Mouse (Mus musculus) CD4-positive, CD25-positive, alpha-beta regulatory T cell, adult 2 months (primary cell): ENCODE data around the gene Ost4.

Source experiments
- DNase-seq: peaks from one replicate; pipeline ENCODE4 v3.0.0-alpha.2; 2012; ENCODE audit warnings: low read depth, low spot score

Ost4 gene

DNA sequence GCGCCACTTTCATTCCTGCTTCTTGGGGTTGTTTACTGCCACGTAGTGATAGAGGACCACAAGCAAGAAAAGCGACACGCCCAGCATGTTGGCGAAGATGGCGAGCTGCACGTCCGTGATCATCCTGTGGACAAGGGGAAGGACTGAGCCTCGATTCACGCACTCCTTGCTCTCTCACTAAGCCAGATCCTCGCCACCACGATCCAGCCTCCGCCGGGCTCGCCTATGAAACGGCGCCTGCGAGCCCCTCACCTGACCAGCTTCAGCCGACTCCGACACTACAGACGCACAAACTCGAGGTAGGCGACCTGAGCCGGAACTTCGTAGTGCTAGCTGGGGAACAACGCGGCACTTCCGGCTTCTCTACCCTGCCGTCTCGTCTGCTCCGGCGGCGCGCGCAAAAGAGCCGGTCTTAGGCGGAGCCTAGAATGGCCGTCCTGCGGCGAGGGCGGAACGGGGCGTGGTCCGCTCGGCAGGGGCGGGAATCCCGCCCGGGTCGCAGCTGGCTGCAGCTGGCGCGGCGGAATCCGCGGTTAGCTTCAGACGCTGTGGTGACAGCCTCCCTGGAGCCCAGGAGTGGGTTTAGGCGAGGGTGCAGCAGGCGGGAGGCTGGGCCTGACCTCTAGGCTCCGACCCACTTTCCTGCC, at the start of gene Ost4:
Gene Ost4, minus strand, starts transcription at position 376 of the 647 bp plus-strand sequence.
- peak; percentile 98 for DNase-seq

DNA sequence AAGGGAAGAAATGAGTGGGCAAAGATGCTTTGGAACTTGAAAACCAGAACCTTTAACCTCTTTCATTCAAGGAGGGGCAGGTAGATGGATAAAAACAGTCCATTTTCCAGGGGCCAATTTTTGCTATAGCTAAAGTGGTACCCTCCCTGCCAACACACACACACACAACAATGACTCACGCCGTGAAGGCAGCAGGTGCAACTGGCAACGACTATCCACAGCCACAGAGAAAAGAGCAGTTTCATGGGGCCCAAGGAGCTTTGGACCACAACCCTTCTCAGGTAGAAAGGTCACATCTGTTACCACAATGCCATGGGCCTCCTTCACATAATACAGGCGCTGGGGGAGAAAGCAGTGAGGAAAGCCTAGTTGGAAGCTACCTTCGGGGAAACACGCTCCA, 48.2 kb upstream of the Ost4 start:
- DNase-seq, result no peak

DNA sequence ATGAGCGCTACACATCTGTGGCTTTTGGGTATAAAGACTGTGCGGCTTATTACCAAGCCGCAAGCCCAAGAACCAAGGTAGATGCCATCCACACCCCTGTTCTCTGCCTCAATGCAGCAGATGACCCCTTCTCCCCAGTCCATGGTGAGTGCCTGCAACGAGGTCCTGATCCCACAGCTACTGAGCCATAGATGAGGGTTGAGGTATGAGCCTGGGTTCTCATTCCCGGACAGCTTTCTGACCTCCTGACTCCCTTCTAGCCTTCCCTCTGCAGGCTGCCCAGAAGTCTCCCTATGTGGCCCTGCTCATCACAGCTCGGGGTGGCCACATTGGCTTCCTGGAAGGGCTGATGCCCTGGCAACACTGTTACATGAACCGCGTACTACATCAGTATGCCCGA, 47.0 kb upstream of the Ost4 start:
- DNase-seq, result no peak

DNA sequence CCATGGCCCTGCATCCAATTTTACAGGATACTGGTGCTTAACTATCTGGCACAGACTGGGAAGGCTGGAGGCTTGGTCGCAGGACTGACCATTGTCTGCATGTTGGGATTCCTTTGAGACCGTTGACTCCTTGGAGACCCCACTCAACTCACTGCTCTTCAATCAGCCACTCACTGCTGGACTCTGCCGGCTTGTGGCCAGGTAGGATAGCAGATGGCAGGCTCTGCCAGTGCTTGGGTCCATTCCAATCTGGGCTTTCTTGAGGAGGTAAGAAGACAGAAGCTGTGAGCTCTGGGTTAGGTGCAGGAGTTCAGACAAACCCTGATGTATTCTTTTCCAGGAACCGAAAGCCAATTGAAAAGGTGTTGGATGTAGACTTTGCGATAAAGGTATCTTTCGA, 46.5 kb upstream of the Ost4 start:
- DNase-seq, result no peak

DNA sequence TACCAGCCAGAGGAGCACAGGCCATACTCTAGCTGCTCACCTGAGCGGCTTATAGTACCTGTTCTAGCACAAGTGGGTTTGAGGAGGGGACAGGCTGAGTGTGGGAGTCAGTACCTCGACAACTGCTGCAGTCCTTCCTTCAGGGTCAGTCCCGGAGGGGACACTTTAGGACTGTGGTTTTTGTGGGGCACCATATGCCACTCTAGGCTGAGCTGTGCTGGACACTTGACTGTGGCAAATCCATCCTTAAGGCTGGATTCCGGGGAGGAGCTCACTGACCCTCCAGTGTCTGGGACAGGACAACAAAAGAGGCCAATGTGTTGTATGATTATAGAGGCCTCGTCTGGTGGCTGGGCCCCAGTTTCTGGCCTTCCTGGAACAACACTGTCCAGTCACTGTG, 45.0 kb upstream of the Ost4 start:
- DNase-seq, result no peak

DNA sequence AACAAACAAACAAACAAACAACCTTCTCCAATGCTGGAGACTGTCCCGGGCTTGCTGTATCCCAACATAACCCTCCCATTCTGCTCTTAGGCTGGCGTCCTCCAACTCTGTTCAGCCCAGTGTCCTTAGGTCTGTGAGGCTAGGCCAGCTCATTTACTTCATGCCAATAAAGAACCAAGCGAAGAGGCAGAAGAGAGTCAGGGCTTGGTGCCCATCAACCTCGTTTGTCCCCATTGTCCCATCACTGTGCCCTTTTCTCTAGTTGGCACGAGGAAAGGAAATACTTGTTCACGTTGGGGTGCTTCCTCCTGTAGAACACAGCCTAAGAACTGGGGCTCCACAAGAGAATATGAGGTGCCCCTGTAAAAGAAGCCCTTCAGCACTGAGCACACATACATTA, 44.1 kb upstream of the Ost4 start:
- DNase-seq, result no peak

DNA sequence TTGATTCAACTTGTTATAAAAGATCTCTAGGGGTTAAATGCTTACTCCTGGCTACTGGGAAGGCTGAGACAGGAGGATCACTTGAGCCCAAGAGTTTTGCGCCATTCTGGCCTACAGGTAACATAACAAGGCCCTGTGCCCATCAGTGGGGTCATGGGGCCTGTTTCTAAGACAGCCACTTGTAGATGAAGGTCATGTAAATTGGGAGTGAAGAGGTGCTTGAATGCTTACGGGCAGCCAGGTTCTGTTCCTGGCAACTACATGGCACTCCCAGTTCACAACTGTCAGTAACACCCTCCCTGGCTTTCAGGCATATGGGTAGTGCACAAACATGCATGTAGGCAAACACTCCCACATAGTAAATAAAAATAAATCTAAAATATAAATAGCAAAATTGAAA, 43.3 kb upstream of the Ost4 start:
- DNase-seq, result no peak

DNA sequence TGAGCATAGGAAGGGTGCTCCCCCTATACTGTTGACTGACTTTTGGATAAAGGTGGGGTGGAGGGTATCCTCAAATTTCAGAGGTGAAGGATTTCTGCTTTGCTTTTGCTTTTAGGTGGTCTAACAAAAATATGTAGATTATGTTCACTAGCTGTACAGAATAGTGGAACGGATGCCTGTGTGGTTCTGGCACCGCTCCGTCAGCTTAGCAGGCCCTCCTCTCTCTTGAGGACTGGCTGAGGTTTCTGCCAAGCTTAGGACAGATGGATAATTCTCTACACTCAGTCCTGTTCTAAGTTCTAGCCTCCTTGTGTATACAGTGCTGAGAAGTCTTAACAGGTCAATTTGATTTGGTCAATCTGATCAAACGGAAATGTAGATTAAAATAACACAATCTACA, 42.9 kb upstream of the Ost4 start:
- no peak for DNase-seq

DNA sequence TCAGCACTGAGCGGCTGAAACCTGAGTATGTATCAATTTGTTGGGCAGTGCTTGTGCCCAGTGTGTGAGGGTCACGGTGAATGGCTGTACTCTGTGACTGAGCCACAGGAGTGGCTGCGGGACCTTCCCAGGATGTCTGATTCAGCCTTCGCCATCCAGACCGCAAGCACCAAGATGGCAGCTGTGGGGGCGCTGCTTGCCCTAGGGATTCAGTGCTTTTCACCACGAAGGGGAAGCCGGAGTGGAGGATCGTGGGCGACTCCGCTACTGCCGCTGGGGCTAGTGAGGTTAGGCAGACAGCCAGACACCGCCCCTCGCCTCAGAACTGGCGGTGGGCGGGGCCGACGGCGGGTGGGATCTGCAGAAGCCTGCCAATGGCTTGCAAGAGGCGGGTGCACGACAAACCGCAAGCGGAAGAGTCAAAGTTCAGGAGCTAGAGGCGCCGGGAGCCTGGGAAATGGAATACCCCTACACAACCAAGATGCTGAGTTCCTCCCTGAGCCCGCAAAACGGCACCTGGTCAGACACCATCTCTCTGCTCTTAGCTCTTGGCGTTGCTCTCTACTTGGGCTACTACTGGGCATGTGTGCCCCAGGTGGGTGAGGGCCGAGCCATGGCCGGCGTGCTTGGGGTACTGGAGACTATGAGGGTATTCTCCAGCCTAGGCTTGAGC, 42.2 kb upstream of the Ost4 start:
- DNase-seq, result peak; percentile 94

DNA sequence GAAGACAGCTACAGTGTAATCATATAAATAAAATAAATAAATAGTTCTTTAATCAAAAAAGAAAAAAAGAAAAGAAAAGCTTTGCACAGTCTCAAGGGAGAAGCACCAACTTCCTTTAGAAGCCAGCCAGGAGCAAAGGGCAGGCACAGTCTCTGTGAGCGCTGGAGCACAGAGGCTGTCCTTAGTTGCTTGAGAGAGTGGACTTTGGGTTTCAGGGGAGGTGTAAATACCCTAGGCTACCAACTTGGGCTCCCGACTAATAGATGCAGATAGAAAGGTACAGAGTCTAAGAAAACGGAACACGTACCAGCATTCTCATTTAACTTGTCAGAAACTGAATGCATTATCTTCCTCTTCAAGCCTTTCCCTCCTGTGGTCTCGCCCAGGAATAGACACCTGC, 41.0 kb upstream of the Ost4 start:
- DNase-seq, result no peak

DNA sequence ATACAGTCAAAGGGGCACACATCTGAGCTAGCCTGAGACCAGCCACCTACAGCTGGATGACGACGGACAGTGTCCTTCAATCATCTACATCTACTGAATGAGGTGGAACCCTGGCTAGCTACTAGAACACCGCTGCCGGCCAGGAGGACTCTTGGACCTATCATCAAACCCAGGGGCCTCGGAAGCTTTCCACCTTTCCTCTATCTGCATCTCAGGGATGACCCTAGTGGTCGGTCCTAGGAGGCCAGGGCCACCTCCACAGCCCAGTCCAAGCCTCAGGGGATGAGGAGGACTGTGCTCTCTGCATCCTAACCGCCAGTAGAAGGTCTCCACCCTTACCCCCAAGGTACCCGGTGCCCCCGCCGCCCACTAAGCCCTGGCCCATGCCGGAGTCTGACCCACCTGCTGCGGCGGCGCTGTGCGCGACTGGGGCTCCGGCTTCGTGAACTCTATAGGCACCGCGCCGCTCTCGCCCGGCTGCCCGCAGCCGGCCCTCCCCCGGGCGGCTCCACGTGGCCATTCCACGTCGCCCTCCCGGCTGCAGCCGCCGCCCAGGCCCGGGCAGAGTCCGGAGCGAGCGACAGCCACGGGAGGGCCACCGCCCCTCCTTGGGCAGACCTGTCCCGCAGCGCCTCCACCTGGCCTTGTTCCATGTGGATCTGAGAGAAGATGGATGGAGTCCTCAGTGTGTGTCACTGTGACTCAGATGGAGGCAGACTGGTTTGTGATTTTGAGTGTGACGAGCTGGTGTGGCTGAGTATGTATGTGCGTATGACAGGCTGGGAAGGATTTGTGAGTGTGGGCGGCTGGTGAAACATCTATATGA, 37.6 kb upstream of the Ost4 start, which contains the start of gene Cgref1:
Gene Cgref1, minus strand, starts transcription at position 636 of the 826 bp plus-strand sequence.
- DNase-seq, result peak; percentile 58

DNA sequence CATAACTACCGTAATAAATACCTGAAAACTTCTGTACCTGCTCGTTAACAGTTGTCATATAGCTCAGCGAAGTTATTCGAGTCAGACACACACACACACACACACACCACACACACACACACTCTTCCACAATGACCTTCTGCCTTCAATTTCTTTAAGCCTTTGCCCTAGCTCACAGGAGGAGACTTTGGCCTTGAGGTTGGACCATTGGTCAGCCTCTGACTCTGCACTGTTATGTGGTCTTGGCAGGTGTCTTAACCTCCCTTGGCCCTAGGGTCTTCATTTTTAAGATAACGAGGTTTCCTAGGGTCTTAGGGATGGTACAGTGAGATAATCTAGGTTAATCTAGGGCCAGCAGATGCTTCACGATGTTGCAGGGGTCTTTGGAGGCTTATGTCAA, 36.8 kb upstream of the Ost4 start:
- no peak for DNase-seq

DNA sequence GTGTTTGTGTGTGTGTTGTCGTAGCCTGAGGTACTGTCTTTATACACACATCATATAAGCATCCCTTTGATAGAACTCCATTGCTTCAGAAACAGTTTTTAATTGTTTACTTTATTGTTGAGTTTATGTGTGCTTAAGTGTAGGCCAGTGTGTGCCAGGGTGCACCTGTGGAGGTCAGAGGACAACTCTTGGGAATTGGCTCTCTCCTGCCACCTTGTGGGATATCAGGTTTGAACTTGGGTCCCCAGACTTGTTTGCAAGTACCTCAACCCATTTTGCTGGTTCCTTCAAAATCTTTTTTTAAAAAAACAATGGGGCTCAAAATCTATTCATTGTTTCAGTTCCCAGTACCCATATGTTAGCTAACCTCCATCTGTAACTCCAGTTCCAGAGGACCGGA, 35.4 kb upstream of the Ost4 start:
- peak; percentile 58 for DNase-seq

DNA sequence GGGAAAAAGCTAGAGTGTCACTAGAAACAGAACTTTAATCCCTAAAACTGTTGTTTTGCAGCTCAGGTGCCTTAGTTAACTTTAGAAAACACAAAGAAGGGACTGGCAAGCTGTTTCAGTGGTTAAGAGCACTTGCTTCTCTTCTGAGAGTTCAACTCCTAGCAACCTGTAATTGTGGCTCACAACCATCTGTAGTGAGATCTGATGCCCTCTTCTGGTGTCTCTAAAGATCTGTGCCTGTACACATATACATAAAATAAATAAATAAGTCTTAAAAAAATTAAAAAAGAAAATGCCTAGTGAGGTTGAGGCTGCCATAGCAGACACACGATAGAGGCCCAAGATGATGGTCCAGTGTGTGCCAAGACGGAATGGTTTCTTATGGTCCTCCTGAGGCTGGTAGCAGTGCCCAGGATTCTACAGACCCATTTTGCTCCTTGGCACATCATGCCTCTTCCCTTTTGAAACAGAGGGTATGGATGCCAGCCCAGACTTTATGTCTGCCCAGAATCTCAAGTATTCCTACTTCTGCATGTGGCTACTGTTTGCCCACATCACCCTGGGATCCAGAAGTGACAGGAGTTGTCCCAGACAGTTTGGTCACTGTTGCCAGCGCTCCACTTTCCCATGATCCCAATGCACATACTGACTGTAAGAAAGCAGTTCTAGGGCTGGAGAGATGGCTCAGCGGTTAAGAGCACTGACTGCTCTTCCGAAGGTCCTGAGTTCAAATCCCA, 27.3 kb upstream of the Ost4 start:
- no peak for DNase-seq

DNA sequence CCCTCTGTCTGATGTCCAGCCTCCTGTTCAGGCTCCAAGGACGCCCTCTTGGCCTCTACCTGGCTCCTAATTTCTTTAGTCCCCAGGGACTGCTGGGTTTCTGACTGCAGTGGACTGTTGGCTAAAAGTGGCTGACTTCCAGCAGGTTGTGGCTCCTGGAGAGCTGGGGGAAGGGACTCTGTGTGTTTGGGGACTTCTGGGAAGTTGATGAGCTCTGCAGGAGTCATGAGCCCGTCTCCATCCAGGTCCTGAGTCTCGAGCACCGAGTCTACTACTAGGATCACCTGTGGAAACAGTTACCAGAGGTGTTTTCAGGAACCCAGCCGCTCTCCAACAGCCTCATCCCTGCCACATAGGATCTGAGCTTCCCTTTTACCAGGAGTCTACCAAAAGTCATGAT, 26.1 kb upstream of the Ost4 start:
- no peak for DNase-seq

DNA sequence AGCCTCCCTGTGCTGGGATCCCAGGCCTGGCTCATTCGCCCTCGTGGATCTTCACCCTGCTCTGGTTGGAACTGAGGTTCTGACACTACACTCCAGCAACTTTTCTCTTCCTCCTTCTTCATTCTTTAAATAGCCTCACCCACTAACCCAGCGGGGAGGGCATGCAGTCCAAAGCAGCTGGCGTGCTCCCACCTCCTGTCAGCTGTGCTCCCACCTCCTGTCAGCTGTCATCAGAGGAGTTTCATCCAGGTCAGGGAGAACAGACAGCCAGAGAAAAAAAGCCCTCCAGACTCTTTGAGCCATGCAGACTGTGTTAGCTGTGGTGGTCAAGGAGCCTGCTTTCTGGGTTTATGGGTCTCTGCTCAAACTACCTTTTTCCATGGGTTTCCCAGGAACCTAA, 23.8 kb upstream of the Ost4 start:
- no peak for DNase-seq

DNA sequence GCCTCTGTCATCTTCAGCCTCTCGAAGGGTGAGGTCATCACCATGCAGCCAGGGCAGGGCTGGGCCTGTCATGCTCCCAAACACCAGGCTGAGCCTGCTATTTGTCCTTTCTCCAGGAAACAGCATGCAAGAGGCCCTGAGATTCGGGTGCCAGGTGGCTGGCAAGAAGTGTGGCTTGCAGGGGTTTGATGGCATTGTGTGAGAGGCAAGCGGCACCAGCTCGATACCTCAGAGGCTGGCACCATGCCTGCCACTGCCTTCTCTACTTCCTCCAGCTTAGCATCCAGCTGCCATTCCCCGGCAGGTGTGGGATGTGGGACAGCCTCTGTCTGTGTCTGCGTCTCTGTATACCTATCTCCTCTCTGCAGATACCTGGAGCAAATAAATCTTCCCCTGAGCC, 23.3 kb upstream of the Ost4 start:
- no peak for DNase-seq

DNA sequence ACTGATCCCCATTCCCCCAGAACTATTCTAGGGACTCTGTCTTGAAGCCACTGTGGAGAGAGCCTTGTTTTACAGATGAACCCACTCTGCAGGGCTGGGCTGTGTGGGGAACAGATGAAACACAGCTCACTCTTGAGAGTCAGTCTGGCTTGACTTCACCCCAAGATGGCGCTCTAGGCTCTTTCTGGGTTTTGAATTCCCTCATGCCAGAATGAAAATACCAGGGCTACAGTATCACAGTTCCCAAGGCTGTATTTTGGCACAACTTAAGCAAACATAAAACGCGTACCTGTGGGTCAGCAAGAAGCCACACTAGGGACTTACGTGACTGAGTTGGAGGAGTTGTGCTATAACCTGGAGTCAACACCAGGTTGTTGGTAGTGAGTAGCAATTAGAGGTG, 22.5 kb upstream of the Ost4 start:
- peak; percentile 79 for DNase-seq

DNA sequence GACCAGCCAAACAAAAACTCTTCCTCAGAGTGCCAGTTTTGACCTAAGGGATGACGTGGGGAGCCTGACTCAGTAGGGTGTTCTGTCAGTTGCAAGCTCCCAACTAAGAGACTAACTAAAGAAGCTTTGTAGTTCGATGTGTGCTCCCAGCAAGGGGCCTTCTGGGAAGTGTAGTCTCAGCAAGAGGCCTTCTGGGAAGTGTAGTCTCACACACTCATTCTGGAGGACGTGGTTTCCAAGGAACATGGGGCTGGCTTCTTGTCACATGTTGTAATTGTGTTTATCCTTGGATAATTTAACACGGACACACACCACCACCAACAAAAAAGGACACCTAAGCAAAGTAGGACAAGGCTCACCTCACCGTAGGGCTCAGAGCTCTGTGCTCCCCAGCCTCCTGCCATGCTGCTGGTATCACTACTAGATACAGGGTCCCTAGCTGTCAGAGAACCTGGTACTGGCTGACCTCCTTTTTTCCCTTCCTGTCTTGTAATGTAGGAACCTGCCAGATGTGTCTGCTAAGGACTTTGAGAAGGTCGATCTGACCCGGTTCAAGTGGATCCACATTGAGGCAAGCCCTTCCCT, 20.4 kb upstream of the Ost4 start:
- no peak for DNase-seq

DNA sequence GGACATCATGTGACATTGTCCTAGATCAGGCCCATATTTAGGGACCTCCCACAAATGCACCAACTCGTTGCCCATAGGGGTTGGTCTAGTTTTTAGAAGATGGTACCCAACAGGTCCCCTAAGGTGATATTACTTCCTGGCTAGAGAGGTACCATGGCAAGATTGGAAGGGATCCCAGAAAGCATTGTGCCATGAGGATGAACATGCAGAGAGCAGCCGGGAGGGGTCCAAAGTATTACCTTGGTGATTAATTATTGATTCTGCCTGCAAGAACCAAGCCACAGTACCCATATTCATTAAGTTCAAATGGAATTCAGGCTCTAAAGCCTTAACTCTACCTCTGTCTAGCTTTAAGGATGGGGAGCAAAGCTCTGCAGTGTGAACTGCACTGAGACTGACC, 18.5 kb upstream of the Ost4 start:
- DNase-seq, result no peak

DNA sequence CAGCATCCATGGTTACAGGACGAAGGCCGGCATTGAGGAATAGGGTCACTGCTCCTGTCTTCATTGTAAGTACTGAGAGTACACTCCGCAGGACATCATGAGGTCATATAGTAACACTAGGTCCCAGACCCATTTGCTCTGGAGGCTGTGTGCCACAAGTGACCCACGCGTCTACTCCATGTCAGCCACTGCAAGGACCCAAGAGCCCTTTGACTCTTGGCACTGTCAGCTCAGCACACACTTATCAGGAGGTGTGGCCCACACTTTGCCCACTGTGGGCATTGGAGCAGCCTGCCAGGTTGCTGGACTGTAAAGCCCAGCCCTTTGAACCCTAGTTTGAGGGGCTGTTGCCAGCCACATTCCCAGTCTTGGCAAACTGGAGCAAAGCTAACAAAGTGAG, 17.6 kb upstream of the Ost4 start:
- no peak for DNase-seq

DNA sequence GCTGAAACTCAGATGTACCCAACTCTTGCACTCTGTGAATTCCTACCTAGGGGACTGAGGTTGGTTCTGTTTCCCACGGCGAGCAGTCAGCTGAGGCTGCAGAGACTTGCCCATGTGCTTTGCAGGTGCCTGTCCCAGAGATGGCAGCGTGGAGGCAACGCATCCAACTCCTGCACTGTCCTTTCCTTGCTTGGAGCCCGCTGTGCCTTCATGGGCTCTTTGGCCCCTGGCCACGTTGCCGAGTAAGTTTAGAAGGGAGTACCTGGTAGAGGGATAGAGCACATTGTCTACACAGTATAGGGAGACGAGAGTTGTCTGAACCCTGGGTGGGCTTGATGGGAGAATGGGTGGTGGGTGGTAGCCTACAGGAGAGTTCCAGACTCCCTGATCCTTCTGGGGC, 17.0 kb upstream of the Ost4 start:
- DNase-seq, result no peak
